Mouse (Mus musculus) macrophage (primary cell): ENCODE data around the gene Ptcd2. TPM values are rescaled to one million over a fixed set of nuclear protein-coding genes. Genes with fewer than 3 reads are reported as not detected.
A peak's percentile ranks its signal among the peaks of the same experiment; 100 is the strongest.
"Not testable (repeated sequence)": the region's sequence is repeated elsewhere in the genome, so short reads cannot be mapped to it uniquely, and the experiment has no call there.

Experiments
- H3K27ac ChIP-seq: fragments of 350-480 bp; formaldehyde crosslinking; 2 replicates; pipeline ENCODE4 v1.9.0; 2021
- H3K36me3 ChIP-seq: fragments of 350-480 bp; formaldehyde crosslinking; 2 replicates; pipeline ENCODE4 v1.9.0; 2021; ENCODE audit errors: inconsistent target
- H3K4me3 ChIP-seq: fragments of 350-480 bp; formaldehyde crosslinking; 2 replicates; pipeline ENCODE4 v1.9.0; 2021; ENCODE audit errors: inconsistent target
- H3K79me2 ChIP-seq: fragments of 350-480 bp; formaldehyde crosslinking; 2 replicates; pipeline ENCODE4 v1.9.0; 2021; ENCODE audit errors: inconsistent target
- WGBS: methylation state at CpG from one replicate; pipeline ENCODE4 v1.1.7; 2026; ENCODE audit warnings: inconsistent platforms; ENCODE audit not compliant: missing documents; 5-methylcytosine and 5-hydroxymethylcytosine counted together
- polyA plus RNA-seq: library from polyadenylated mRNA; stranded (reverse); fragments of 250-400 nt; gene quantifications from 3 replicates; pipeline ENCODE4 v1.2.4, GENCODE M21; 2018; ENCODE audit warnings: inconsistent platforms

Ptcd2 gene
- polyA plus RNA-seq, 1 experiment from 2014 or later: 27.2 TPM

- H3K79me2 ChIP-seq: peaks cover 72% of the 10 kb centered on the region
- 2% methylated on average over 29 of the region's 30 CpGs for WGBS
- H3K27ac ChIP-seq: peak overlapping the region; percentile 65
- peak overlapping the region; percentile 97 for H3K4me3 ChIP-seq
- peaks cover 42% of the 10 kb centered on the region for H3K36me3 ChIP-seq
These were observed 468 bp downstream of the Ptcd2 start for GRCm38 (mm10) chr13:99343876-99344598.

GRCm38 (mm10) chr13:99341504-99341903 is 3.0 kb downstream of the Ptcd2 start:
- H3K79me2 ChIP-seq: peaks cover 73% of the 10 kb centered on the region
- H3K4me3 ChIP-seq: no peak overlapping the region
- peaks cover 38% of the 10 kb centered on the region for H3K36me3 ChIP-seq
- 97% methylated on average over 6 of the region's 6 CpGs for WGBS
- no peak overlapping the region for H3K27ac ChIP-seq

- under 1% methylated on average over 6 of the region's 6 CpGs for WGBS
- peak overlapping the region; percentile 3; the same call in 1 of the 2 replicates for H3K4me3 ChIP-seq
- peaks cover 55% of the 10 kb centered on the region for H3K36me3 ChIP-seq
- H3K27ac ChIP-seq: peak overlapping the region; percentile 72
- peaks cover 37% of the 10 kb centered on the region; the same call in 1 of the 2 replicates for H3K79me2 ChIP-seq
These were observed 7.0 kb downstream of the Ptcd2 start for GRCm38 (mm10) chr13:99337510-99337909.

GRCm38 (mm10) chr13:99331255-99331654 is 13.2 kb downstream of the Ptcd2 start:
- Histone ChIP-seq H3K79me2 (no peaks in the 10 kb centered on the region), H3K4me3 (no peak overlapping the region), H3K36me3 (peaks cover 68% of the 10 kb centered on the region), H3K27ac (no peak overlapping the region)
- WGBS: 91% methylated on average over 4 of the region's 4 CpGs

- H3K79me2 ChIP-seq, H3K4me3 ChIP-seq: not testable (repeated sequence)
- Histone ChIP-seq H3K27ac (peak overlapping the region; percentile 56), H3K36me3 (peaks cover 57% of the 10 kb centered on the region)
- 95% methylated on average over 8 of the region's 8 CpGs for WGBS
These were observed 20.2 kb downstream of the Ptcd2 start for GRCm38 (mm10) chr13:99324337-99324685.

GRCm38 (mm10) chr13:99323632-99324336 is 20.7 kb downstream of the Ptcd2 start:
- 42% methylated on average over 7 of the region's 7 CpGs for WGBS
- peaks cover 56% of the 10 kb centered on the region for H3K36me3 ChIP-seq
- peak overlapping the region; percentile 58 for H3K27ac ChIP-seq
- no peak overlapping the region for H3K4me3 ChIP-seq
- no peaks in the 10 kb centered on the region for H3K79me2 ChIP-seq

- H3K27ac ChIP-seq: peak overlapping the region; percentile 58
- 98% methylated on average over 11 of the region's 13 CpGs for WGBS
- H3K4me3 ChIP-seq, H3K79me2 ChIP-seq: not testable (repeated sequence)
- peaks cover 48% of the 10 kb centered on the region for H3K36me3 ChIP-seq
These were observed 21.6 kb downstream of the Ptcd2 start for GRCm38 (mm10) chr13:99322915-99323314.

- 93% methylated on average over 7 of the region's 7 CpGs for WGBS
- H3K27ac ChIP-seq: no peak overlapping the region
- H3K36me3 ChIP-seq: peaks cover 38% of the 10 kb centered on the region
- no peak overlapping the region for H3K4me3 ChIP-seq
- H3K79me2 ChIP-seq: no peaks in the 10 kb centered on the region
These were observed 24.1 kb downstream of the Ptcd2 start for GRCm38 (mm10) chr13:99320453-99320852.

GRCm38 (mm10) chr13:99317058-99317457 is 27.4 kb downstream of the Ptcd2 start:
- no peaks in the 10 kb centered on the region for H3K79me2 ChIP-seq
- H3K36me3 ChIP-seq: peaks cover 27% of the 10 kb centered on the region
- H3K27ac ChIP-seq: no peak overlapping the region
- WGBS: 60% methylated on average over 4 of the region's 4 CpGs
- H3K4me3 ChIP-seq: no peak overlapping the region

- Histone ChIP-seq H3K79me2 (no peaks in the 10 kb centered on the region), H3K27ac (no peak overlapping the region), H3K4me3 (no peak overlapping the region), H3K36me3 (peaks cover 25% of the 10 kb centered on the region)
- WGBS: 100% methylated on average over 6 of the region's 6 CpGs
These were observed 28.1 kb downstream of the Ptcd2 start for GRCm38 (mm10) chr13:99316366-99316765.

GRCm38 (mm10) chr13:99314657-99315181 is 29.8 kb downstream of the Ptcd2 start:
- no peak overlapping the region for H3K4me3 ChIP-seq
- 43% methylated on average over 15 of the region's 15 CpGs for WGBS

GRCm38 (mm10) chr13:99314098-99314497 is 30.4 kb downstream of the Ptcd2 start:
- Histone ChIP-seq H3K79me2 (no peaks in the 10 kb centered on the region), H3K36me3 (peaks cover 2% of the 10 kb centered on the region; the same call in 1 of the 2 replicates), H3K27ac (no peak overlapping the region), H3K4me3 (no peak overlapping the region)
- whole genome bisulfite sequencing: 88% methylated on average over 5 of the region's 5 CpGs

More at GRCm38 (mm10) chr13:99314657-99315181, 29.8 kb downstream of the Ptcd2 start:
- no peak overlapping the region for H3K27ac ChIP-seq
- H3K36me3 ChIP-seq: peaks cover 8% of the 10 kb centered on the region
- H3K79me2 ChIP-seq: no peaks in the 10 kb centered on the region

- no peaks in the 10 kb centered on the region for H3K36me3 ChIP-seq
- no peak overlapping the region for H3K27ac ChIP-seq
- no peaks in the 10 kb centered on the region for H3K79me2 ChIP-seq
- no peak overlapping the region for H3K4me3 ChIP-seq
- WGBS: 84% methylated on average over 8 of the region's 8 CpGs
These were observed 36.1 kb downstream of the Ptcd2 start for GRCm38 (mm10) chr13:99308393-99308792.

GRCm38 (mm10) chr13:99307930-99308359 is 36.6 kb downstream of the Ptcd2 start:
- 79% methylated on average over 5 of the region's 5 CpGs for WGBS
- Histone ChIP-seq H3K36me3 (no peaks in the 10 kb centered on the region), H3K79me2 (no peaks in the 10 kb centered on the region)

GRCm38 (mm10) chr13:99306164-99306563 is 38.3 kb downstream of the Ptcd2 start:
- H3K36me3 ChIP-seq: no peaks in the 10 kb centered on the region
- 27% methylated on average over 8 of the region's 8 CpGs for WGBS
- H3K27ac ChIP-seq: no peak overlapping the region
- no peaks in the 10 kb centered on the region for H3K79me2 ChIP-seq
- no peak overlapping the region for H3K4me3 ChIP-seq

More at GRCm38 (mm10) chr13:99307930-99308359, 36.6 kb downstream of the Ptcd2 start:
- Histone ChIP-seq H3K27ac (no peak overlapping the region), H3K4me3 (no peak overlapping the region)
